Mouse (Mus musculus): ENCODE measurements around the gene Stt3b.
"Not testable (repeated sequence)": the region's sequence is repeated elsewhere in the genome, so short reads cannot be mapped to it uniquely, and the experiment has no call there.

Stt3b gene

DNA sequence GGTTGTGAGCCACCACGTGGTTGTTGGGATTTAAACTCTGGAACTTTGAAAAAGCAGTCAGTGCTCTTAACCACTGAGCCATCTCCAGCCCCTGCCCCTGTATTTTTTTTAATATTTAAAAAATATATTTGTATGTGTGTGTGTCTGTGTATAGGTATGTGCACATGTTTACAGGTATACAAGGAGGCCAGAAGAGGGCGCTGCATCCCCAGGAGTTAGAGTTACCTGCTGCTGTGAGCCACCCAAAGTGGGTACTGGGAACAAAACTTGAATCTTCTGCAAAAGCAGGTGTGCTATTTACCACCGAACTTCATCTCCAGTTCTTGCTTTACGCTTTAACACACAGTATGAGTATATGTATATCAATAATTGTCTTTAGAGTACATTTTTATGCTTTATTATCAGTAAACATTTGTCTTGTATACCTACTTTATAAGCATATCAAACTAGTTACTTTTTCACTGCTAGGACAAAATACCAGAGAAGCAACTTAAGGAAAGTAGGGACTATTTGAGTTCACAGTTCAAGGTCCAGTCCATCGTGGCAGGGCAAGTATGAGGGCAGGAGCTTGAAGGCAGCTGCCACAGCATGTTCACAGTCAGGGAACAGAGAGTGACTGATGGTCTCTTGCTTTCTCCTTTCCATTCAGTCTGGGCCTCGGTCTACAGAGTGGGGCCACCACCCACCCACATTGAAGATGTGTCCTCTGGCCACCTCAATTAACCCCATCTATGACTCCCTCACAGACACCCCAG, 8.6 kb upstream of the Stt3b start:
- no peak for DNase-seq (ENCODE audit: low read depth)

DNA sequence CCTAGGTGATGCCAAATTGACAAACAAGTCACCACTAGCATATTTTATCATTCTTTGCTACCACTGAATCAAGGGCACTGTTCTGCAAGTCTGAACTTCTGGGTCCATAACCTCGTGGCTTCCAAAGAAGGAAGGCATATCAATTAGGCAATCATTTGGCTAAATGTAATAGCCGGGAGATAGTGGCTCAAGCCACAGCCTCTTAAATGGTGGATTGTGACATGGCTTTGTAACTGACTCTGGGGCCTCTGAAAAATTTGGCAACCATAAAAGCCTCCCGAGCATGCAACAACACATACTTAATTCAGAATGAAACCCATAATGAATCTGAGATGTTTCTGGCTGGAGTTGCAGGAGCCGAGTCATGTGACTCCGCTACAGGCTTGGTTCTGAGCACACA, 6.8 kb upstream of the Stt3b start:
- no peak for DNase-seq (ENCODE audit: low read depth)

DNA sequence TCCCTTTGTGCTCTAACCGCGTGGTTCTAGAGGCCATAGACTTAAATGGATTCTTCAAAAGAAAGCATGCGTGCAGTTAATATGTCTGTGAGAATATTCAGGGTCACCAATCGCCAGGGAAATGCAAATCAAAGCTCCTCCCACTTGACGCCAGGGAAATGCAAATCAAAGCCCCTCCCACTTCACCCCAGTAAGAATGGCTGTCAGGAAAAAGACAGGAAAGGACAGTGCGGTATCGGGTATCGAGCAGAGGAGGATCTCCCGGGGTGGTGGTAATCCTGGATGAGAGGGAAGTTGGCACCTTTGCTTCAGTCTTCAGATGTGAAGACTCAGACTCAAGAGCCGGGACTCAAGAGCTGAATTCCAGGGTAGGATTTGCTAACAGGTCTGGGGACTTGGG, 4.3 kb upstream of the Stt3b start:
- no peak for DNase-seq (ENCODE audit: low read depth)

DNA sequence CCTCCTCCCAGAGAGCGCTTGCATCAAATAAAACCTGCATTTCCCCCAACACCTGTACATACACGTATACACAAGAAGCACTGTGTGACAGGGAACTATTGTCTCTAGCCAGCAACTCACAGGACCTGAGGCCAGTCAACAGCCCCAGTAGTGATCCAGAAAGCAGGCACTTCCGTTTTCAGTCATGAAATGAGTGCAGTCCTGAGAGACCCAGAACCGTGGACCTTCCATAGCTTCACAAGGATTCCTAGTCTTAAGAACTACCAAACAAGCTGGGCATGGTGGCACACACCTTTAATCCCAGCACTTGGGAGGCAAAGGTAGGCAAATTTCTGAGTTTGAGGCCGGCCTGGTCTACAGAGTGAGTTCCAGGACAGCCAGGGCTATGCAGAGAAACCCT, 3.6 kb upstream of the Stt3b start:
- DNase-seq (ENCODE audit: low read depth) = no peak

DNA sequence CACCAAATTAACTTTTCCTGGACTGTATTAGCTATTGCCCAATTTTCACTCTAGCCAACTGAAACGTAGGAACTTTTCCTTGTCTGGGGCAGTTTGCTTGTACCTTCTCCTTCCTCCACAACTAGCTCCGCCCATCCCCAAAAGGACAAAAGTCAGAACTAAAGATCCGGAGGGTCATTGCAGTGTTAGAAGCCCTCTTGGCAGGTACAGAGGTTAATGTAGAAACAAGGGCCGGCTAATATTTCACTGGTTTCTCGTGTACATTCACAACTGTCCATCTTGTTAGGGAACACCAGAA, 951 bp upstream of the Stt3b start:
- DNase-seq (ENCODE audit: low read depth) = no peak

DNA sequence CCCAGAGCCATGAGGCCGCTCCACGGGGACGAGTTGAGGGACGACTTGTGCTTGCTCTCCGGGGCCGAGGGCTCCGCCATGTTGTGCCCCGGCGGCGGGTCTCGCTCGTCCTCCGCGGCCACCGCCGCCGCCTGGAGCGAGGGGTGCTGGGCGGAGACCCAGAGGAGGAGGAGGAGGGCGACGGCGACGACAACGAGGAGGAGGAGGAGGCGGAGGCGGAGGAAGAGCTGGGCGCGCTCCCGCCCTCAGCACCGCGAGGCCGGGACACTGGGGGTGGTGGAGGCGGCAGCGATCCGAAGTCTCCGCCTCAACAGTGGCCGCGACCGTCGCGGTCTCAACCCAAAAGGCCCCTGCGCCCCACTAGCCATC, 260 bp downstream of the Stt3b start:
- DNase-seq (ENCODE audit: low read depth) = no peak

DNA sequence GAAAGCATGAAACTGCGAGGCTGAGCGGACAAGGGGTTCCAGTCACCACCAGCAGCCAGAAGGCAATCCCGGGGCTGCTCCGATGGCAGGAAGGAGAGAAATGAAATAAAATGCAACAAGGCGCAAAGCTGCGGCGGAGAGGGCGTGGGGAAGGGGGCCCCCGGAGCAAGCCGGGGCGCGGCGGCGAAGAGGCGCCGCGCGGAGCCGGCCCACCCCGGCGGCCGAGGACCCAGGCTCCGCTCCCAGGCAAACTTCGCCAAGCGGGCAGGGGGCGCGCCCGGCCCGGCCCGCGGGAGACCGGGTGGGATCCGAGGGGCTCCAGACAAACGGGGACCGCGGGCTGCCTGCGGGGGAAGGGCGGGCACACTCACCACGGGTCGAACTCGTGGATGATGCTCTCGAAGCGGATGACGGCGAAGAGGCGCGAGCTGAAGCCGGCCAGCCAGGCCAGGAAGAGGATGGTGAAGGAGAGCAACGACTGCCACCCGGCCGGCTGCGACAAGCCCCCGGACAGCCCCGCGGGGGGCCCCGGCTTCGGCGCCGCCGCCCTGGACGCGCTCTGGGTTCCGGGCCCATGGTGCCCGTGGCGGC, 745 bp downstream of the Stt3b start:
- no peak for DNase-seq (ENCODE audit: low read depth)

DNA sequence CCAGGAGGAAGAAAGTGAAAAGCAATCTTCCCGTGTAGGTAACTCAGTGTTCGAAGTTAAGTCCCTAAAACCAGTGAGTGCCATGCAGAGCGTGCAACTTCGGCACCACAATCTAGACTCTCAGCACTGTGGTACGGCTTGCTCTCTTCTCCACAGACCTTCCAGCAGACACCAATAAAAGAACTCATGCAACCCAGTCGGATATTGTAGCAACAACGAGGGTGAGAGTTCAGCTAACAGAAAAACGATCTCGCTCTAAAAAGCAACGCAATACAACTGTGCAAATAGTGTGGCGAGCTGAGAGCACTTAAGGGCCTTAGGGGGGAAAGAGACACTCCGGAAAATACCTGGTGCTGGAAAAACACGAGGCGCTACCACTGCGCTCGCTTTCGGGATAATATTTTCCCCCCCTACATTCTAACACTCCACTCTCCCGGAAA, 1.3 kb downstream of the Stt3b start:
- DNase-seq (ENCODE audit: low read depth) = peak; percentile 60

DNA sequence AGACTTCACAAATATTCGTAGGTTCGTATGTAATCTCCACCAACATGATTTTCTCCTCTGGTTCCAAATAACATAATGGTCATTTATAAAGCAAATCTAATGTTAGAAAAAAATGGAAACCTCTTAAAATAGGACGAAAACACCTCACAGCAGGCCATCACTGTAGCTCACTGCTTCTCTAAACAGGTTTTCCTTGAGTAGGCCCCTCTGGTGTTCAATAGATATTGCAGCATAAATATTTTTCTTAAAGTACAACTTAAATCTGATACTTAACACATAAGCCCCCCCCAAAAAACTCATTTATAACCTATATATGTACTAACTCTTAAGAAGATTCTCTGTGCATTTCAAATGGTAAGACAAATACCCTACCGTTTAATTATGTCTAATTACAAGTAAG, 1.8 kb downstream of the Stt3b start:
- DNase-seq (ENCODE audit: low read depth) = peak; percentile 46

DNA sequence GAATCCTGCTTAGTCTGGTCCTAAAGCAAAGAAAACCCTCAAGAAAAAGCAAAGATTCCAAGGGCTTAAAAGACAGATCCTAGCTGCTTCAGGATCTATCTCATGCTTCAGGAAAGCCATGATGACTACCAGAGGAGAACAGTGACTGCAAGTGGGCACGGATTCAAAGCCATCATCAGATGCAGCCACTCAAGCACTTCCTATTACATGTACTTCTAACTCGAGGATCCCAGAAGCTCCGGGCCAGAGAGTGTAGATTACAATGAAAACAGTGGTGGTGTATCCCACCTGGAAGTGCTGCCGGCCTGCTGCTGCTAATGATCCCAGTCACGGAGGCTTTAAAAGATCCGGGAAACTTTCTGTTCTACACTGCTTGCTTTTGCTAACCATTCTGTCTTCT, 4.0 kb downstream of the Stt3b start:
- DNase-seq (ENCODE audit: low read depth) = no peak

DNA sequence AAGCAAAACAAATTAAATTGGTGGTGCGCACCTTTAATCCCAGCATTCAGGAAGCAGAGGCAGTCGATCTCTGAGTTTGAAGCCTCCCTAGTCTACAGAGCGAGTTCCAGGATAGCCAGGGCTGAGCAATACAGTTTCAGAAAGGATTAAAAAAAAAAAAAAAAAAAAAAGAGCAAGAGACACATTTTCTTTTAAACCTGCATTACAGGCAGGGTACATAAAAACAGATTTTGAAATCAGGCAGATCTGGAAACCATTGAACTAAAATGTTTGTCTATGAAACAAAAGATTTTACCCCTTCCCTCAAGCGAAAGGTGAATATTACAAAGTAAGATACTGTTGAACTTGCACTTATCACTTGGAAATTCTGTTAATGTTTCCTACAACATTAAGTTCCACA, 6.1 kb downstream of the Stt3b start:
- no peak for DNase-seq (ENCODE audit: low read depth)

DNA sequence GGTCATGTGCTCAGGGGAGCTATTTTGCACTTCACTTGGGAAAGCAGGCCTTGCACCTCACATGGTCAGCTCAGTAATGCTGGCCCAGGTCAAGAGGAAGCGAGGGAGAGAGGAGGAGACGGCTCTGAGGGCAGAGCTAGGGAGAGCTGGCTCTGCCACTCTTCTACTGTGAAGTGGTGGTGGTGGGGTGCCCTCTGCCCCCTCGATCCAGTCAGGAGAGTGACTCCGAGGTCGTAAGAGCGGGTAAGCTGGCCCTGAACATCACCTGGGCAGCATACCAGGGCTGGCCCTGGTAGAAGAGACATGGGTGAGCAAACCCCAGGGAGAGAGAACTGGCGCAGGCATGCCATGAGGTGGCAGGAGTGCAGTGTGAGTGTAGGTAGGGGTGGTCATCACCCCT, 8.6 kb downstream of the Stt3b start:
- DNase-seq (ENCODE audit: low read depth) = no peak

DNA sequence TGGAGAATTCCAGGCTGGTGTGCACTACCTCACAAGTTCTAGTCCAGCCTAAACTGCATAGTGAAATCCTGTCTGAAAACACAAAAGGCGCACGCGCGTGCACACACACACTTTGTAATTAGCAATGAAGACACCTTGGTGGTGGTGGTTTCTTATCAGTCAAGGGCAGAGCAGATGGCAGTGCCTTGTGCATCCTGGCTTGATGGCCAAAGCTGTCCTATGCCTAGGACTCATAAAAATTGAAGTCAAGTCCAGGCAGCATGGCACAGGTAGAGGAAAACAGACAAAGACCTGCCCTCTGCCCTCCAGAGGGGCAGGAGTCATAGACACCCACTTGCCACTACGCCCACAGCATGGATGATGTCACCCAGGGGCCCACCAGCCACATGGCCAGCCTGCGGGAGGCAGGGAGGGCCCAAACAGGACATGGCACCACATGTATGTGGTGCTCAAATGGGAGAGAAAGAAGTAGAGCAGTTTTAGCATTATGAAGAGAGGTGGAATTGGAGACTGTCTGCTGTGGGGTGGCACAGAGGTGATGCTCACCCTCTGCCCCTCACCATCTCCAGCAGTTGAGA, 9.1 kb downstream of the Stt3b start:
- DNase-seq (ENCODE audit: low read depth) = no peak

DNA sequence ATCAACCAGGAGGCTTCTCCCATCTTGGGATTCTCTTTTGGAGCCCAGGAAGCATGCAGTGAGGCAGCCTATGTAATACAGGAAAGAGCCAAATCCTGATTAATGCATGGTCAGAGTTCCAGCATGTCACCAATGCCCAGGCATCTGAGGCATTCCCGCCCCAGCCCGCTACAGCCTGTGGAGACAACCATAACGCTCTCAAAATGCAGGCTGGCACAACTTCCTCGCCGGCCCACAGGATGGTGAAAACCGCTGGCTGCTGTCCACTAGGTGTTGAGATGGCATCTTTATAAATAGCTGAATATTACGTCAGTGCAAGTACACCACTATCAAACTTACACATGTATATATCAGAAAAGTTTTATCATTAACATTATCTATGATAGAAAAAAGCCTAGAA, 13.5 kb downstream of the Stt3b start:
- DNase-seq (ENCODE audit: low read depth) = no peak

DNA sequence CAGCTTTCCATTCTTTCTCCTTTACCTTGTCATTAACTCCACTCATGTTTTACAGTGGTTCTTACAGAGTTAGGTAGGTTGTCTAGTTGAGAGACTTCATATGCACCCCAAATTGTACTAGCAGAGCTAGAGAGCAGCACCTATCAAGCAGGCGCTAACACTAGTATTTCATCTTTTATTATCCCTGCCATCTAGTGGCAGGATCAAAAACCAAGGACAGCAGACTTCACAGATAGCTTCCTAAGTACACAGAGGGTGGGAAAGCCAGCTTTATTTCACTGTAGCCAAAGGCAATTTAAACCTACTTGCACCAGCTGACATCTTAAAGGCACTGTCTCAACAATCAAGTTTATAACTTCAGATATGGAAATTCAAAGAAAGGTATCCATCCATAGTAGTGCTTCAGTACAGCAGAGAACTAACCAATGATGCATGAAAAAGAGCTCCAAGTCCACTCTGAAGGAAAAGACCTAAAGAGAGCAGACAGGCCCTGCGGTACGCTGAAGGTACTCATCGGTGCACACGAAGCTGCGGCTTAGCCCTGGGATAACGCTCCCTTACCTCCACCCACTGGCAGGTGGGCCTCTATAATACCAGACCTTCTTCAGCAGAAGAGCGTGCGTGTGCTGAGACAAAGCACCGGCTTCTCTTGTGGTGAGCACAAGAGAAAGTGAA, 16.2 kb downstream of the Stt3b start:
- DNase-seq (ENCODE audit: low read depth) = peak; percentile 40

DNA sequence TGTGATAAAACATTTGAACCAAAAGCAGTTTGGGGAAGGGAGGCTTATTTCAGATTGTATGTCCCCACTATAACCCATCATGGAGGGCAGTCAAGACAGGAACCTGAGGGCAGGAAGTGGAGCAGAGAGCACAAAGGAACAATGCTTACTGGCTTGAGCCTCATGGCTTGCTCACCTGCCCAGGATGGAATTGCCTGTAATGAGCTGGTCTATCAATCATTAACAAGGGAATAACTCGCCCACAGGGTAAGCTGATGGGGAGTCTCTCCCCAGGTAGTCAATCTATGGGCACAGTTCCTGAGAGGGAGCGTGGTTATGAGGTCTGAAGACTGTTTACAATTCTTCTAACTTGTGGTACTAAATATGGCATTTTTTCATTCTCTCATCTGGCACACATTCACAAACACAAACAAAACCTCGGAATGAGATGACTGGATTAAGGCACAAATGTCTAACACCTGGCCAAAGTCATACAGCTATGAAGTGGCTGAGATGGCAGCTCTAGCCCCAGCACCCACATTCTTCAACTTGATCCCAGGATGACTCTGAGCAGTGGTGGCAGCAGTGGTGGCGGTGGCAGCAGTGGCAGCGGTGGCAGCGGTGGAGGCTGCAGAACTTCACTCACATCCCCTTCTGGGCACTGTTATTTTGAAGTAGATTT, 22.3 kb downstream of the Stt3b start:
- no peak for DNase-seq (ENCODE audit: low read depth)

DNA sequence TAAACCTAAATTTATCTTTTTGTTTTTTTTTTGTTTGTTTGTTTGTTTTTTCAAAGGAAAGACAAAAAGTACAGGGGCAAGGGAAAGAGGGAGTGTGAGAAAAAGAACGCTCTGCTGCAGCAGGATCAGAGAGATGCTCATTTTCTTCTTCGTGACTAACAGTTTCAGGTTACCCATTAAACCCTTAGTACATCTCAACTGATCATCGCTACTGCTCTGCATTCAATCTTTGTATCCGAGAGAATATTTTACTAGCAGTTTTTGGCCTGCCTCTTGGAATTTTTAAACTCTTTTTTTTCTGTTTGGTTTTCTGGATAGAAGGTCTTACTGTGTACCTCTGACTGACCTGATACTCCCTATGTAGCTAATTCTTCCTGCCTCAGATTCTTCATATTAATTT, 25.8 kb downstream of the Stt3b start:
- no peak for DNase-seq (ENCODE audit: low read depth)

DNA sequence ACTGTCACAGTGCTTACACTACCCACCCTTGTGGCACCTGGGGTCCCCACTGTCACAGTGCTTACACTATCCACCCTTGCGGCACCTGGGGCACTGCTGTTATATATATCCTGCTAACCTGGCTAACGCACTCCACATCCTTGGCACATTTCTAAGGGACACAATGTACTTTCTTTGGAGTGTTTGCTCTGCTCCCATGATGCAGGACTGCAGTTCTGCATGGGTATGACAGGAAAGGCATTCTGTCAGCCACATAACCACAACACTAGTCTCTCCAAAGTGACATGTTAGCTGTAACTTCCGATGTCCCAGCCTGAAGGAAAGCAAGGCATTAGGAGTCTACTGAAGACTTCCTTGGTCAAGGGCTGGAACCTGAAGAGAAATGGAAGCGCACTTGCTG, 26.8 kb downstream of the Stt3b start:
- DNase-seq (ENCODE audit: low read depth) = no peak

DNA sequence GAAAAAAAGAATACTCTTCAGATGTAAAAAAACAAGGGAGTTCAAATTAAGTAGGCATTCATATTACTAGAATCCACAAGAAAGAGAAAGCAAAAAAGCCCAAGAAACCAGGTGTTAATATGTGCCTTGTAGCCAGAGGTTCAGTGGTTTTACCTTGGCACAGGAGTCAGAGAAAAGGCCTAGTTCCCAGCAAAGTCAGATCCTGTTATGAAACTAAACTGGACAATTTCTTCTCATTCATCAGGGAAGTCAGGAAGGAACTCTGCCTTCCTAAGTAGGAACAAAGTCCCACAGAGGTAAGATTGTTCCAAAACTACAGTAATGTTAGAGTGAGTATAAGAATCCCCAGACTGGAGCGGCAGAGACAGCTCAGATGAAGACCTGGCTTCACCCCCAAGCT, 31.6 kb downstream of the Stt3b start:
- DNase-seq (ENCODE audit: low read depth) = no peak

DNA sequence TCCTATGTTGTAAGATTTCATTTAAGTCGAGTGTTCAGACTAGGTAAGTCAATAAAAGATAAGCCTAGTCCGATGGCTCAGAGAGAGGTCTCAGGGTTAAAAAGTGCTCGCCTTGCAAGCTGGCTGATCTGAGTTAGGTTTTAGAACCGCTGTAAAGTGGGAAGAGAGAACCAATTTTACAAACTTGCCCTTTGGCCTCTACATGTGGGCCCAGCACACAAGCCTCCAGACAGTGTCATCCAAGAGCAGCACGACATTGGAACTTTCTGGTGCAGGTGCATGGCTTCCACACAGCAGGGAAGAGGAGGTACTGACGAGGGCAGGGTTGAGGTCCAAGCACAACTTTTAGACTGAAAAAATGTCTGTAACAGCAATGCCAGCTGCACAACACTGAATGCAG, 35.4 kb downstream of the Stt3b start:
- DNase-seq (ENCODE audit: low read depth) = no peak

DNA sequence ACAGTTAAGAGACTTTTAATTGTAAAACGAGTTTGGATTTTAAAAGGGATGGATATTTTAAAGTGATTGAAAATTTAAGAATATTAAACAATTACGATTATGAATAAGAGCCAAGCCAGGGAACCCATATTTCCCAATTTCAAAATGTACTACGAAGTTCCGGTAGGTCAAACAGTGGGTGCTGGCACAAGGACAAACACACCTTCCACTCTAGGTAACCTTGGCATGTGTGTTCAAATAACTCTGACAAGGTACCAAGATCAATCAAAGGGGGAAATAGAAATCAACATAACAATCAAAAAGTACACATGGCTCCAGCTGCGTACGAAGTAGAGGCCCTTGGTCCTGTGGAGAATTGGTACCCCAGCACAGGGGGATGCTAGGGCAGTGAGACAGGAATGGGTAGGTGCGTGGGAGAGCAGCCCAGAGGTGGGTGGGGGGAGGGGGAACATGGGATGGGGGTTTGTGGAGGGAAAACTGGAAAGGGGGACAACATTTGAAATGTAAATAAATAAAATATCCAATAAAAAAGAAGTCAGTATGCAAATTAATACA, 37.0 kb downstream of the Stt3b start:
- DNase-seq (ENCODE audit: low read depth) = no peak

DNA sequence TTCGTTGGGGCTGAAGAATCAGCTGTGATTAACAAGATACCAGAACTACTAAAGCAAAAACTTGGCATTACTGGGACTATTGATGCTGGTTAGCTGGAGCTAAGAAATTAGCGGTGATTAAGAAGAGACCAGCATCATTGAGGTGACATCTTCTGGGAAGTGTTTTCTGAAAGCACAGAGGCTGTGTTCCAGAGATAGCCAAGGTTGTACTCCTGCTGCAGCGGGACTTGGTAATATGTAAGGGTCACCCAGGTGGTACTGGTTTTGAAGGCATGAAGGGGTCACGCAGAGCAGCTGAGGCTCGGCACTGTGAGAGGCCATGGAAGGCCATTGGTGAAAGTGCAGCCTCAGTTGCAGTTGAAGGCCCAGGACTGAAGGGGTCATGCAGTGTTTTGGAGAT, 37.8 kb downstream of the Stt3b start:
- not testable (repeated sequence) for DNase-seq (ENCODE audit: low read depth)

DNA sequence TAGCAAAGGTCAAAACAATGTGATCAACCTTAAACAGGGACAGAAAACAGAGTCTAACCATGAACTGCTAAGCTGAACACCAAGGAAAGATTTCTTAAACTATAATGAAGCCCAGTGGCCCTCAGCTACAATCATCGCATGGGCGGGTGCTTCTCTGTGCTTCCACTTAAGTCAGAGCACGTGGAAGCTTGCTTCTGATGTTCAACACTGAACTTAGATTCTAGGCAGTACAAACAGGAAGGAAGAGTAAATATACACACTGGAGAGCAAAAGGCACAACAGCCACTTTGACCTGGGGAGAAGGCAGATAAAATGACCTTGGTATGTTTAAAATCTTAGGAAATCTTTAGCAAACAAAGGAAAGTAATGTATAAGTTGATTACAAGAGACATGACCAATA, 38.7 kb downstream of the Stt3b start:
- no peak for DNase-seq (ENCODE audit: low read depth)
